Mouse (Mus musculus) MEL (cell line): ENCODE measurements around the gene 1190005I06Rik. TPM values are rescaled to one million over a fixed set of nuclear protein-coding genes. Genes with fewer than 3 reads are reported as not detected.

Experiments used
- DNase-seq: peaks from one replicate; pipeline ENCODE4 v3.0.0; 2011; ENCODE audit warnings: low read depth, low spot score
- H3K27ac ChIP-seq: 2 replicates; pipeline ENCODE4 v1.5.1; 2012; ENCODE audit warnings: low read depth, mild to moderate bottlenecking, control low read depth, low read length, moderate library complexity; ENCODE audit not compliant: control insufficient read depth
- H3K27me3 ChIP-seq, 2 experiments: fragments of 150-350 bp in 1 of 2; sonication (generic) in 1 of 2; 2 replicates each; pipeline ENCODE4 v1.6.1; 2012; ENCODE audit warnings: low read length in 2 of 2, mild to moderate bottlenecking in 2 of 2, improper control_type of control experiment in 1 of 2, moderate library complexity in 1 of 2; ENCODE audit not compliant: insufficient read depth in 2 of 2, control insufficient read depth in 1 of 2
- H3K36me3 ChIP-seq, 2 experiments: 2 replicates each; pipeline ENCODE4 v1.6.1; 2012 to 2014; ENCODE audit warnings: low read length in 2 of 2, improper control_type of control experiment in 1 of 2, inconsistent platforms in 1 of 2, mild to moderate bottlenecking in 1 of 2; ENCODE audit not compliant: insufficient read depth in 2 of 2, control insufficient read depth in 1 of 2
- H3K4me1 ChIP-seq, 2 experiments: fragments of 150-350 bp in 1 of 2; sonication (generic) in 1 of 2; 2 replicates each; pipeline ENCODE4 v1.6.1; 2012; ENCODE audit warnings: low read length in 2 of 2, improper control_type of control experiment in 1 of 2, mild to moderate bottlenecking in 1 of 2; ENCODE audit not compliant: insufficient read depth in 2 of 2, control insufficient read depth in 1 of 2
- H3K4me3 ChIP-seq, 2 experiments: fragments of 150-350 bp in 1 of 2; sonication (generic) in 1 of 2; 2 replicates each; pipeline ENCODE4 v1.5.1; 2012; ENCODE audit warnings: low read depth in 2 of 2, low read length in 2 of 2, mild to moderate bottlenecking in 2 of 2, moderate library complexity in 2 of 2, control low read depth in 1 of 2, improper control_type of control experiment in 1 of 2; ENCODE audit not compliant: control insufficient read depth in 1 of 2, insufficient read depth in 1 of 2
- H3K79me2 ChIP-seq: 2 replicates; pipeline ENCODE4 v1.6.1; 2012; ENCODE audit warnings: mild to moderate bottlenecking, low read length, moderate library complexity; ENCODE audit not compliant: control insufficient read depth, poor library complexity, insufficient read depth
- H3K9ac ChIP-seq: 2 replicates; pipeline ENCODE4 v1.6.1; 2012; ENCODE audit warnings: low read depth, mild to moderate bottlenecking, control low read depth, low read length, moderate library complexity; ENCODE audit not compliant: control insufficient read depth, poor library complexity, severe bottlenecking
- H3K9me3 ChIP-seq: fragments of 150-350 bp; sonication (generic); replicated peaks from 2 replicates; pipeline ENCODE4 v1.6.1; 2012; ENCODE audit warnings: mild to moderate bottlenecking, low read length, improper control_type of control experiment, moderate library complexity; ENCODE audit not compliant: insufficient read depth
- E2F4 ChIP-seq: IDR thresholded peaks from 2 replicates; pipeline ENCODE4 v1.6.1; 2011; ENCODE audit warnings: low read depth, low read length, improper control_type of control experiment, borderline replicate concordance
- ELF1 ChIP-seq: IDR thresholded peaks from 2 replicates; pipeline ENCODE4 v1.6.1; 2014; ENCODE audit warnings: low read depth, mild to moderate bottlenecking, inconsistent platforms, low read length, improper control_type of control experiment, moderate library complexity
- GABPA ChIP-seq: IDR thresholded peaks from 2 replicates; pipeline ENCODE4 v1.6.1; 2012; ENCODE audit warnings: low read depth, mild to moderate bottlenecking, inconsistent platforms, low read length, improper control_type of control experiment, moderate library complexity
- GATA1 ChIP-seq: IDR thresholded peaks from 2 replicates; pipeline ENCODE4 v1.6.1; 2011; ENCODE audit warnings: low read depth, low read length, improper control_type of control experiment
- HCFC1 ChIP-seq: IDR thresholded peaks from 2 replicates; pipeline ENCODE4 v1.6.1; 2012; ENCODE audit warnings: low read depth, mild to moderate bottlenecking, inconsistent platforms, low read length, improper control_type of control experiment, moderate library complexity
- KAT2A ChIP-seq: conservative IDR thresholded peaks from 2 replicates; pipeline ENCODE4 v1.6.1; 2012; ENCODE audit warnings: low read depth, low read length, improper control_type of control experiment, inconsistent platforms
- MAZ ChIP-seq: IDR thresholded peaks from 2 replicates; pipeline ENCODE4 v1.6.1; 2012; ENCODE audit warnings: low read depth, mild to moderate bottlenecking, inconsistent platforms, low read length, improper control_type of control experiment
- MYB ChIP-seq: IDR thresholded peaks from 2 replicates; pipeline ENCODE4 v1.6.1; 2011; ENCODE audit warnings: mild to moderate bottlenecking, low read depth, low read length, improper control_type of control experiment
- NELFE ChIP-seq: IDR thresholded peaks from 2 replicates; pipeline ENCODE4 v1.6.1; 2011; ENCODE audit warnings: low read depth, low read length, improper control_type of control experiment
- NRF1 ChIP-seq: IDR thresholded peaks from 2 replicates; pipeline ENCODE4 v1.6.1; 2014; ENCODE audit warnings: low read depth, mild to moderate bottlenecking, inconsistent platforms, low read length, improper control_type of control experiment, moderate library complexity; ENCODE audit not compliant: poor library complexity, insufficient read depth, severe bottlenecking
- POLR2A ChIP-seq, 2 experiments: IDR thresholded peaks; 2 replicates each; pipeline ENCODE4 v1.6.1; 2011 to 2012; ENCODE audit warnings: low read length in 2 of 2, mild to moderate bottlenecking in 2 of 2, control low read depth in 1 of 2, improper control_type of control experiment in 1 of 2, low read depth in 1 of 2, moderate library complexity in 1 of 2; ENCODE audit not compliant: control insufficient read depth in 1 of 2, insufficient read depth in 1 of 2, poor library complexity in 1 of 2
- RCOR1 ChIP-seq: IDR thresholded peaks from 2 replicates; pipeline ENCODE4 v1.6.1; 2012; ENCODE audit warnings: low read depth, mild to moderate bottlenecking, inconsistent platforms, low read length, improper control_type of control experiment
- SIN3A ChIP-seq: IDR thresholded peaks from 2 replicates; pipeline ENCODE4 v1.6.1; 2012; ENCODE audit warnings: low read length, improper control_type of control experiment, inconsistent platforms
- TAL1 ChIP-seq: IDR thresholded peaks from 2 replicates; pipeline ENCODE4 v1.6.1; 2012; ENCODE audit warnings: mild to moderate bottlenecking, inconsistent platforms, low read length, moderate library complexity, mixed read lengths
- TBP ChIP-seq: IDR thresholded peaks from 2 replicates; pipeline ENCODE4 v1.8.0; 2011; ENCODE audit warnings: low read depth, low read length, improper control_type of control experiment
- TCF12 ChIP-seq: IDR thresholded peaks from 2 replicates; pipeline ENCODE4 v1.6.1; 2014; ENCODE audit warnings: low read depth, mild to moderate bottlenecking, inconsistent platforms, low read length, improper control_type of control experiment, moderate library complexity
- ZNF384 ChIP-seq: IDR thresholded peaks from 2 replicates; pipeline ENCODE4 v1.6.1; 2012; ENCODE audit warnings: low read depth, mild to moderate bottlenecking, inconsistent platforms, low read length, improper control_type of control experiment
- polyA plus RNA-seq, 2 experiments: library from polyadenylated mRNA; stranded (reverse) in 1 of 2; unstranded in 1 of 2; fragments of >175 nt in 1 of 2; fragments of >200 nt in 1 of 2; gene quantifications; 2 replicates each; pipeline versions ENCODE4 v1.2.1 to v1.2.4; 2012; ENCODE audit warnings: low replicate concordance in 2 of 2, low read depth in 1 of 2; ENCODE audit not compliant: insufficient read length in 2 of 2, insufficient read depth in 1 of 2, missing spikeins in 1 of 2
- total RNA-seq: library from RNA; depleted of rRNA; stranded (reverse); fragments of 300-350 nt; gene quantifications from 2 replicates; pipeline ENCODE4 v1.2.3, GENCODE M21; 2012

Gene 1190005I06Rik
- total and polyA plus RNA-seq, 3 experiments, result 2.1 to 2.3 TPM; not detected in 1

- Histone ChIP-seq H3K4me3 (no peak overlapping the region), H3K27me3 (no peaks in the 10 kb centered on the region), H3K36me3 (no peaks in the 10 kb centered on the region; a peak in 1 of 4 replicates), H3K9ac (no peak overlapping the region), H3K27ac (no peak overlapping the region), H3K4me1 (no peaks in the 10 kb centered on the region), H3K9me3 (no peaks in the 10 kb centered on the region), H3K79me2 (no peaks in the 10 kb centered on the region)
- no peak for TF ChIP-seq RCOR1
- no peak for DNase-seq
Measured at GRCm38 (mm10) chr8:120632969-120633664, 14.3 kb downstream of the 1190005I06Rik start.

GRCm38 (mm10) chr8:120631441-120632375 is 15.7 kb downstream of the 1190005I06Rik start:
- no peaks in the 10 kb centered on the region for H3K9me3 ChIP-seq
- no peak overlapping the region for H3K4me3 ChIP-seq
- no peak overlapping the region for H3K27ac ChIP-seq
- H3K27me3 ChIP-seq, result no peaks in the 10 kb centered on the region
- DNase-seq, result no peak
- no peaks in the 10 kb centered on the region for H3K79me2 ChIP-seq
- no peaks in the 10 kb centered on the region; a peak in 1 of 4 replicates for H3K36me3 ChIP-seq
- no peak for TF ChIP-seq TBP
- no peak for TF ChIP-seq NRF1
- no peak for TF ChIP-seq GABPA
- no peak for TF ChIP-seq SIN3A
- TF ChIP-seq MYB, result no peak
- no peak for TF ChIP-seq E2F4
- TF ChIP-seq POLR2A (IDR thresholded peaks at IDR 0.05; ENCODE audit: control insufficient read depth in 1 of 2, insufficient read depth in 1 of 2, low read depth in 1 of 2, low read length in 2 of 2, poor library complexity in 1 of 2), result no peak
- TF ChIP-seq KAT2A, result no peak
- no peak for TF ChIP-seq HCFC1
- no peak for TF ChIP-seq GATA1
- no peak for TF ChIP-seq MAZ
- TF ChIP-seq ZNF384, result no peak
- no peak for TF ChIP-seq TAL1
- TF ChIP-seq NELFE, result no peak
- TF ChIP-seq ELF1, result no peak
- no peak for TF ChIP-seq TCF12
- TF ChIP-seq, all 39 proteins: peak for 0
- H3K4me1 ChIP-seq, result no peaks in the 10 kb centered on the region
- H3K9ac ChIP-seq, result no peak overlapping the region
